Mouse (Mus musculus) liver, adult 2 months (tissue): ENCODE data around the gene Lrp10.

Experiments used
- CTCF ChIP-seq: fragments of 200-500 bp; IDR thresholded peaks from 2 replicates; pipeline ENCODE4 v1.5.1; 2011; ENCODE audit warnings: low read depth, low read length, control low read depth
- POLR2A ChIP-seq: fragments of 200-500 bp; IDR thresholded peaks from 2 replicates; pipeline ENCODE4 v1.6.1; 2011; ENCODE audit warnings: low read length, control low read depth; ENCODE audit not compliant: insufficient read depth; ENCODE audit errors: extremely low read depth

DNA sequence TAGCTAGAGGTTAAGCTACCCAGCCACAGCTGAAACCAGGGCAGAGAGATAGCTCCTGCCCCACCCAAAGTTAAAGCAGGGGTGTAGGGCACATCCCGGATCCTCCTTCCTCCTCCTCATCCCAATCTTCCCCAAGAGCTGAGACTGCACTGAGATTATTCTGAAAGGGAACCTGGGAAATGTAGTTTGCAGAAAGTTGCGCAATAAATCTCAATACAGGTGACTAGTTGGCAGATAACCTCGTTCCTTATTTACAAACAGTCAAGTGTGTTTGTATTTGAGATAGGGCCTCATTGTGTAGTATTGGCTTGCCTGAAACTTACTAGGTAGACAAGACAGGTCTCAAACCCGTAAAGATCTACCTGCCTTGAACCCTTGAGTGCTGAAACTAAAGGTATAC is 1.8 kb upstream of the Lrp10 start:
- TF ChIP-seq POLR2A (no peak), CTCF (no peak)
